Mouse (Mus musculus): ENCODE measurements around the gene Mrpl47. TPM values are rescaled to one million over a fixed set of nuclear protein-coding genes. Genes with fewer than 3 reads are reported as not detected.

Gene Mrpl47
- total and polyA plus RNA-seq, 3 experiments = 32.5 to 56.2 (median 48.8) TPM

GRCm38 (mm10) chr3:32686537-32686936 is 50.9 kb downstream of the Mrpl47 start:
- no peaks in the 10 kb centered on the region for H3K36me3 ChIP-seq (replicated peaks in 1 of 2; ENCODE audit: control insufficient read depth in 1 of 2, insufficient read depth in 1 of 2, low read length in 1 of 2)
- no peak for TF ChIP-seq USF2 (conservative IDR thresholded peaks at IDR 0.05; ENCODE audit: low read depth, low read length)
- no peak for TF ChIP-seq KAT2A (IDR thresholded peaks at IDR 0.05; ENCODE audit: insufficient replicate concordance, low read length)
- TF ChIP-seq NRF1 (IDR thresholded peaks at IDR 0.05; ENCODE audit: low read depth, low read length) = no peak
- TF ChIP-seq EP300 (IDR thresholded peaks at IDR 0.05; ENCODE audit: low read length) = no peak
- TF ChIP-seq MAZ (IDR thresholded peaks at IDR 0.05; ENCODE audit: low read depth, low read length) = no peak
- no peak for TF ChIP-seq MAX (IDR thresholded peaks at IDR 0.05; ENCODE audit: low read length)
- no peak for TF ChIP-seq JUN (IDR thresholded peaks at IDR 0.05; ENCODE audit: insufficient read depth, low read depth, low read length)
- H3K4me3 ChIP-seq (replicated peaks in 1 of 3; ENCODE audit: low read depth in 2 of 3, low read length in 2 of 3, poor library complexity in 1 of 3) = no peak overlapping the region
- no peaks in the 10 kb centered on the region for H3K27me3 ChIP-seq (replicated peaks)
- no peak for DNase-seq (ENCODE audit: extremely low read depth)
- H3K4me2 ChIP-seq (ENCODE audit: insufficient read depth, low read depth, poor library complexity, severe bottlenecking) = no peak overlapping the region
- H3K9me3 ChIP-seq (replicated peaks; ENCODE audit: low read length) = no peaks in the 10 kb centered on the region
- H3K4me1 ChIP-seq (ENCODE audit: control insufficient read depth in 1 of 2, insufficient read depth in 2 of 2) = peaks cover 3% of the 10 kb centered on the region in 2 experiments; a peak in 2 of 4 replicates
- no peaks in the 10 kb centered on the region for H3K79me2 ChIP-seq (replicated peaks; ENCODE audit: control insufficient read depth, extremely low read depth, insufficient read depth, poor library complexity, severe bottlenecking)
- in situ Hi-C loops (cut with MboI; ENCODE audit: low pct_ligation_motif_present, low pct_unique_long_range_greater_than_20kb, low sequenced_read_pairs) = loop anchor here (25.0 kb wide), 1 partner anchor 349 kb away; no protein-coding TSS in a partner anchor
- H3K27ac ChIP-seq (ENCODE audit: insufficient read depth, low read depth) = no peak overlapping the region
- H3K9ac ChIP-seq (ENCODE audit: insufficient read depth, low read depth) = no peak overlapping the region
- dilution Hi-C loops (cut with MboI; ENCODE audit: extremely low pct_ligation_motif_present, extremely low pct_unique_long_range_greater_than_20kb, low sequenced_read_pairs) = no loop called here

GRCm38 (mm10) chr3:32684631-32685030 is 52.8 kb downstream of the Mrpl47 start:
- in situ Hi-C loops (cut with MboI; ENCODE audit: low pct_ligation_motif_present, low pct_unique_long_range_greater_than_20kb, low sequenced_read_pairs) = loop anchor here (25.0 kb wide), 1 partner anchor 347 kb away; no protein-coding TSS in a partner anchor
- Histone ChIP-seq H3K4me1 (ENCODE audit: control insufficient read depth in 1 of 2, insufficient read depth in 2 of 2) (peaks cover 3% of the 10 kb centered on the region in 2 experiments; a peak in 2 of 4 replicates), H3K4me2 (ENCODE audit: insufficient read depth, low read depth, poor library complexity, severe bottlenecking) (no peak overlapping the region), H3K27ac (ENCODE audit: insufficient read depth, low read depth) (no peak overlapping the region), H3K4me3 (replicated peaks in 1 of 3; ENCODE audit: low read depth in 2 of 3, low read length in 2 of 3, poor library complexity in 1 of 3) (no peak overlapping the region), H3K27me3 (replicated peaks) (no peaks in the 10 kb centered on the region), H3K9ac (ENCODE audit: insufficient read depth, low read depth) (no peak overlapping the region), H3K36me3 (replicated peaks in 1 of 2; ENCODE audit: control insufficient read depth in 1 of 2, insufficient read depth in 1 of 2, low read length in 1 of 2) (no peaks in the 10 kb centered on the region), H3K9me3 (replicated peaks; ENCODE audit: low read length) (no peaks in the 10 kb centered on the region), H3K79me2 (replicated peaks; ENCODE audit: control insufficient read depth, extremely low read depth, insufficient read depth, poor library complexity, severe bottlenecking) (no peaks in the 10 kb centered on the region)
- no peak for DNase-seq (ENCODE audit: extremely low read depth)
- dilution Hi-C loops (cut with MboI; ENCODE audit: extremely low pct_ligation_motif_present, extremely low pct_unique_long_range_greater_than_20kb, low sequenced_read_pairs) = no loop called here
- TF ChIP-seq MYC (IDR thresholded peaks at IDR 0.05; ENCODE audit: low read depth, low read length) (no peak), ZKSCAN1 (IDR thresholded peaks at IDR 0.05; ENCODE audit: borderline replicate concordance, low read depth, low read length) (no peak), NELFE (IDR thresholded peaks at IDR 0.05; ENCODE audit: low read depth, low read length) (no peak), ZMIZ1 (IDR thresholded peaks at IDR 0.05; ENCODE audit: low read depth, low read length) (no peak), POLR2A (IDR thresholded peaks at IDR 0.05; ENCODE audit: low read depth, low read length) (no peak), GABPA (IDR thresholded peaks at IDR 0.05; ENCODE audit: insufficient replicate concordance, low read depth, low read length) (no peak)

- Histone ChIP-seq H3K79me2 (replicated peaks; ENCODE audit: control insufficient read depth, extremely low read depth, insufficient read depth, poor library complexity, severe bottlenecking) (no peaks in the 10 kb centered on the region), H3K4me2 (ENCODE audit: insufficient read depth, low read depth, poor library complexity, severe bottlenecking) (no peak overlapping the region), H3K27me3 (replicated peaks) (no peaks in the 10 kb centered on the region), H3K4me1 (ENCODE audit: control insufficient read depth in 1 of 2, insufficient read depth in 2 of 2) (peaks cover 3% of the 10 kb centered on the region in 2 experiments; a peak in 2 of 4 replicates), H3K36me3 (replicated peaks in 1 of 2; ENCODE audit: control insufficient read depth in 1 of 2, insufficient read depth in 1 of 2, low read length in 1 of 2) (no peaks in the 10 kb centered on the region), H3K27ac (ENCODE audit: insufficient read depth, low read depth) (no peak overlapping the region), H3K4me3 (replicated peaks in 1 of 3; ENCODE audit: low read depth in 2 of 3, low read length in 2 of 3, poor library complexity in 1 of 3) (no peak overlapping the region), H3K9ac (ENCODE audit: insufficient read depth, low read depth) (no peak overlapping the region), H3K9me3 (replicated peaks; ENCODE audit: low read length) (no peaks in the 10 kb centered on the region)
- DNase-seq (ENCODE audit: extremely low read depth) = no peak
- dilution Hi-C loops (cut with MboI; ENCODE audit: extremely low pct_ligation_motif_present, extremely low pct_unique_long_range_greater_than_20kb, low sequenced_read_pairs) = no loop called here
- in situ Hi-C loops (cut with MboI; ENCODE audit: low pct_ligation_motif_present, low pct_unique_long_range_greater_than_20kb, low sequenced_read_pairs) = loop anchor here (25.0 kb wide), 1 partner anchor 346 kb away; no protein-coding TSS in a partner anchor
- TF ChIP-seq KAT2A (IDR thresholded peaks at IDR 0.05; ENCODE audit: insufficient replicate concordance, low read length) (no peak), NELFE (IDR thresholded peaks at IDR 0.05; ENCODE audit: low read depth, low read length) (no peak), ZKSCAN1 (IDR thresholded peaks at IDR 0.05; ENCODE audit: borderline replicate concordance, low read depth, low read length) (no peak), RAD21 (IDR thresholded peaks at IDR 0.05; ENCODE audit: low read depth, low read length) (no peak), ETS1 (conservative IDR thresholded peaks at IDR 0.05; ENCODE audit: low read depth, low read length) (no peak), MEF2A (IDR thresholded peaks at IDR 0.05; ENCODE audit: borderline replicate concordance, low read depth, low read length) (no peak), ELF1 (IDR thresholded peaks at IDR 0.05; ENCODE audit: low read depth, low read length) (no peak), MYC (IDR thresholded peaks at IDR 0.05; ENCODE audit: low read depth, low read length) (no peak), ZMIZ1 (IDR thresholded peaks at IDR 0.05; ENCODE audit: low read depth, low read length) (no peak), ZNF384 (IDR thresholded peaks at IDR 0.05; ENCODE audit: low read depth, low read length) (no peak), CTCF (conservative IDR thresholded peaks at IDR 0.05 in 1 of 2, IDR thresholded peaks at IDR 0.05 in 1 of 2; ENCODE audit: low read depth in 2 of 2, low read length in 2 of 2) (no peak), UBTF (IDR thresholded peaks at IDR 0.05; ENCODE audit: low read depth, low read length) (no peak), MAZ (IDR thresholded peaks at IDR 0.05; ENCODE audit: low read depth, low read length) (no peak), EP300 (IDR thresholded peaks at IDR 0.05; ENCODE audit: low read length) (no peak), TBP (conservative IDR thresholded peaks at IDR 0.05; ENCODE audit: low read depth, low read length) (no peak), MAFK (IDR thresholded peaks at IDR 0.05; ENCODE audit: insufficient replicate concordance, low read length) (no peak)
These were observed 54.4 kb downstream of the Mrpl47 start for GRCm38 (mm10) chr3:32682910-32683531.

All from CH12.LX (cell line).